Mouse (Mus musculus): ENCODE data around the gene Galc.

GRCm38 (mm10) chr12:98190201-98190600 is 69.1 kb downstream of the Galc start:
- no peak for TF ChIP-seq CTCF (IDR thresholded peaks at IDR 0.05; ENCODE audit: extremely low read depth, insufficient read depth, low read length)
- no peak for TF ChIP-seq POLR2A (IDR thresholded peaks at IDR 0.05; ENCODE audit: extremely low read depth, insufficient read depth, low read length)

Data from cortical plate, adult 2 months (tissue).